Mouse (Mus musculus): ENCODE results near the gene Acss1. TPM values are rescaled to one million over a fixed set of nuclear protein-coding genes. Genes with fewer than 3 reads are reported as not detected.

The Acss1 gene
- polyA plus RNA-seq, 1 experiment from 2014 or later, result 7.6 TPM

- Histone ChIP-seq H3K27me3 (replicated peaks) (no peaks in the 10 kb centered on the region), H3K36me3 (no peaks in the 10 kb centered on the region), H3K9ac (no peak overlapping the region), H3K4me1 (peaks cover 18% of the 10 kb centered on the region), H3K9me3 (no peaks in the 10 kb centered on the region), H3K4me3 (no peak overlapping the region), H3K27ac (replicated peaks) (no peak overlapping the region), H3K4me2 (no peak overlapping the region)
- no peak for ATAC-seq (ENCODE audit: extremely low read depth, insufficient number of reproducible peaks, low FRiP score, low TSS enrichment)
- 91% methylated on average over 2 of the region's 2 CpGs for whole genome bisulfite sequencing
These were observed 13.5 kb downstream of the Acss1 start for GRCm38 (mm10) chr2:150654814-150655213.

DNA sequence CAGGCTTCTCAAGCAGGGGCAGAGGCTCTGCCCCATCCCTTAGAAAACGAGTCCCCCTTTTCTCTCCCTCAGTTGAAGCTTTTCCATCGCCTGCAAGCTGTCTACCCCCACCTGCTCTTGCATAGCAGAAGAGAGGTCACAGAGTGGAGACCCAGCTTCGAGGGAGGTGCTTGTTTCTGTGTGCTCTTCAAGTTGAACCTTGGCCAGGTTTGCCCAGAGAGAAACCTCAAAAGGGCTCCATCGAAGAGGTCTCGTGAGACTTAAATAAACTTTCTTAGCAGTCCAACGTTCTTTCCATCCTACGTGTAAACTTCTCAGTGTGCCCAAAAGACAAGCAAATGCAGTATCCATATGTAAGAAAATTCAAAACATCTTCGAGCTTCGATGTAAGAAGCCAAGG is 16.9 kb downstream of the Acss1 start:
- Histone ChIP-seq H3K27ac (replicated peaks) (peak overlapping the region; percentile 87), H3K36me3 (no peaks in the 10 kb centered on the region), H3K4me1 (peaks cover 26% of the 10 kb centered on the region), H3K4me3 (no peak overlapping the region), H3K27me3 (replicated peaks) (no peaks in the 10 kb centered on the region), H3K9ac (no peak overlapping the region), H3K9me3 (no peaks in the 10 kb centered on the region), H3K4me2 (no peak overlapping the region)
- ATAC-seq (ENCODE audit: extremely low read depth, insufficient number of reproducible peaks, low FRiP score, low TSS enrichment), result no peak
- 55% methylated on average over 9 of the region's 9 CpGs for WGBS

GRCm38 (mm10) chr2:150650511-150651074 is 17.7 kb downstream of the Acss1 start:
- H3K27me3 ChIP-seq (replicated peaks), result no peaks in the 10 kb centered on the region
- peak overlapping the region; percentile 87 for H3K27ac ChIP-seq (replicated peaks)
- H3K36me3 ChIP-seq, result no peaks in the 10 kb centered on the region
- H3K4me1 ChIP-seq, result peaks cover 26% of the 10 kb centered on the region
- no peak overlapping the region for H3K4me3 ChIP-seq
- peak overlapping the region; percentile 44 for H3K9ac ChIP-seq
- 8% methylated on average over 7 of the region's 7 CpGs for WGBS
- no peaks in the 10 kb centered on the region for H3K9me3 ChIP-seq
- H3K4me2 ChIP-seq, result peak overlapping the region; percentile 27
- ATAC-seq (ENCODE audit: extremely low read depth, insufficient number of reproducible peaks, low FRiP score, low TSS enrichment), result peak; percentile 38; the same call in 1 of the 2 replicates

DNA sequence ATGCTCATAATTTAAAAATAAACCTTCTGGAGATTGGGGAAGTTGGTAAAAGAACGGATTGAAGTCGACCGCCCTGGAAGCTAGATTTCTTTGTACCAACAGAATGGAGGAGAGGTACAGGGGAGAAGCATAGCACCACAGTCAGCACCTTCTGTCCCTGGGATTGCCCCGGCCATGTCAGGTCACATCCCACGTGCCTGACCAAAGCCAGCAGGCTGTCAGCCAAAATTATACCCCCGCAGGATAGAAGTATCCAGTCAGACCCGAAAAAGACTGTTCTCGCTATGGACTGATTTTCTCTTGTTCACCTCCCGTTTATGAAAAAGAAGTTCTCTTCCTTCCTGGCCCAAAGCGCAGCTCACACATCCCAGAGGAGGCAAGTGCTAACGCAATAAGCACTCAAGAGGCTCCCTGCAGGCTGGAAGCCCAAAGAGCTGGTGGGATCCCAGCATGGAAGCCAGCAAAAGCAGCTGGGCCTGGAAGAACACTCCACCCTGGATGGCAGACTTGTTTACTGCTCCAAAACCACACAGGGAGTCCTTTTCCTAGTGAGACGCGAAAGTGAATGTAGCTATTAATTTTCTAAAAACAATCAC is 19.9 kb downstream of the Acss1 start:
- Histone ChIP-seq H3K4me1 (peaks cover 26% of the 10 kb centered on the region), H3K36me3 (no peaks in the 10 kb centered on the region), H3K27ac (replicated peaks) (no peak overlapping the region), H3K4me3 (no peak overlapping the region), H3K9me3 (no peaks in the 10 kb centered on the region), H3K27me3 (replicated peaks) (no peaks in the 10 kb centered on the region), H3K4me2 (no peak overlapping the region), H3K9ac (no peak overlapping the region)
- ATAC-seq (ENCODE audit: extremely low read depth, insufficient number of reproducible peaks, low FRiP score, low TSS enrichment), result no peak
- 49% methylated on average over 13 of the region's 13 CpGs for WGBS

- Histone ChIP-seq H3K4me3 (no peak overlapping the region), H3K36me3 (no peaks in the 10 kb centered on the region), H3K27ac (replicated peaks) (no peak overlapping the region), H3K4me2 (no peak overlapping the region), H3K27me3 (replicated peaks) (no peaks in the 10 kb centered on the region), H3K9ac (no peak overlapping the region), H3K4me1 (peaks cover 26% of the 10 kb centered on the region), H3K9me3 (no peaks in the 10 kb centered on the region)
- no peak for ATAC-seq (ENCODE audit: extremely low read depth, insufficient number of reproducible peaks, low FRiP score, low TSS enrichment)
- WGBS, result 77% methylated on average over 14 of the region's 14 CpGs
These were observed 20.5 kb downstream of the Acss1 start for GRCm38 (mm10) chr2:150647681-150648299.

DNA sequence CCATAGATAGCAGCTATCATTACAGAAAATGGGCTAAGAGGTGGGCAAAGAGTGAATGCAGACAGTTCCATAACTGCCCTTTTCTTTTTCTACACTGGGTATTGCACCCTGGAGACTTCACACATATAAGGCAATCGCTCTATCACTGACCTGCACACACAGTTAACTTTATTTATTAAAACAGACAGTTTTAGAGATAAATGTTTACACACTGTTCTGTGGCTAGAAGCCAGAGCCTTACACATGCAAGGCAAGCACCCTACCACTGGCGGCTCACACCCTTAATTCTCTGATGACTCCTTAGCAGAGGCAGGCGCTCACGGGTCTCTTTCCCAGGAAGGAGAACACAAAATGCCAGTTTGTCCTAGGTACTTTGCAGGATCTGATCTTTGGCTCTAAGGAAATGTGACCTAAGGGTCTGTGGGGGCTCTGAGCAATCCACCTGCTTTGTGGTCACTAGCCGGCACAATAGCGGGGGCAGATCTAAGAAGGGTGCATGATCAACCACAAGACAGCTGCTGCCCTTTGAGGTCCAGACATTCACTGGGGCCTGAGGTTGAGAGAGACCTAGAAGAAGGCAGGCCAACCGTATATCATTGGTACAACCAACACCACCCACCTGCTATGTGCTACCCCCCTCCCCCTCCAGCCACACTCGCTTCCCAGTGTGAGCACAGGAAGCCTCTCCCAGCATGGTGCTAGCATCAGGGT is 21.7 kb downstream of the Acss1 start:
- WGBS, result 84% methylated on average over 8 of the region's 8 CpGs
- Histone ChIP-seq H3K27ac (replicated peaks) (no peak overlapping the region), H3K27me3 (replicated peaks) (no peaks in the 10 kb centered on the region), H3K4me1 (peaks cover 26% of the 10 kb centered on the region), H3K9me3 (no peaks in the 10 kb centered on the region), H3K36me3 (no peaks in the 10 kb centered on the region), H3K9ac (no peak overlapping the region), H3K4me2 (no peak overlapping the region), H3K4me3 (no peak overlapping the region)
- no peak for ATAC-seq (ENCODE audit: extremely low read depth, insufficient number of reproducible peaks, low FRiP score, low TSS enrichment)

DNA sequence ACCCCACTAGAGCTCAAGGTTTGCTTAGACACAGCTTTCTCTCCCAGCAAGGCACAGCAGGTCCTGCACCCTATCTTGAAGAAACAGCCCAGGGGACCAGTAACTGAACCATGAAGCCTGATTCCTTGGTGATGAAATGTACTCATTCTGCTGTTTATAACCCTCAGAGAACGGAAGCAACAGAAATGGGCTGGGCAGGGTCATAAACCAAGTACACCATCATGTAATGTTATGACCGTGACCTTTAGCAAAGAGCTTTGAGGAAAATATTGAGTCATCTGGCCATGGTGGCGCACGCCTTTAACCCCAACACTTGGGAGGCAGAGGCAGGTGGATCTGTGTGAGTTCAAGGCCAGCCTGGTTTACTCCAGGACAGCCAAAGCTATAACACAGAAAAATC is 23.1 kb downstream of the Acss1 start:
- H3K4me3 ChIP-seq, result no peak overlapping the region
- no peak for ATAC-seq (ENCODE audit: extremely low read depth, insufficient number of reproducible peaks, low FRiP score, low TSS enrichment)
- no peak overlapping the region for H3K4me2 ChIP-seq
- no peak overlapping the region for H3K27ac ChIP-seq (replicated peaks)
- H3K4me1 ChIP-seq, result peaks cover 13% of the 10 kb centered on the region
- H3K36me3 ChIP-seq, result no peaks in the 10 kb centered on the region
- H3K9me3 ChIP-seq, result no peaks in the 10 kb centered on the region
- WGBS, result 86% methylated on average over 4 of the region's 4 CpGs
- H3K27me3 ChIP-seq (replicated peaks), result no peaks in the 10 kb centered on the region
- H3K9ac ChIP-seq, result no peak overlapping the region

DNA sequence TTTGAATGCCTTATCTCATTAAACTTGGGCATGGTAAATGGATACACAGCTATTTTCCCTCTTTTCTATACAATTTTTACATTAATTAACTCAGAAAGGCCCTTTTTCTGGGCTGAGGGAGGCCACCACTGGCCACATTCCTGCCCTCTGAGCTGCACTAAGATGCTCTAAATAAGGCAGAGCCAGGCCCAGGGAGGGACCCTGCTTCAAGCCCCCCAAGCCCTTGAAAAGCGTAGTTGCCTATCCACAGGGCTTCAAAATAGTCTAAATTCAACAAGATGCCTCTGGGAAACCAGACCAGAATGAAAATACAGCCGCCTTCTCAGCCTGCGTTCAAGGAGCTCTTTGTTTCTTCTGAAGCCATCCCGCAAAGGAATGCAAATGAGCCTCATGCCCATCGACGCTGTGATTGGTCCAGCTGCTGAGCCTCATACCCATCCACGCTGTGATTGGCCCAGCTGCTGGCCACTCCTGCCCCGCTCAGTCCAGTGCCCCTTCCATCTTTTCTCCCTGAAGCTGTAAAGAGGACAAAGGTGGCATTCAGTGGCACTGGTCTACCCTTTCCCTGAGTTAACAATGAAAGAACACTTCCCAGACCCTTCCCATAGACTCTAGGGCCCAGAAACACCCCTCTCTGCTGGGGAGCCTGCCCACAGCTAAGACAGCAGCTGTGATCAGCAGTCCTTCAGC is 24.4 kb downstream of the Acss1 start:
- Histone ChIP-seq H3K4me1 (0 out of 2 replicates have a peak, but pooled peaks cover 2% of the 10 kb centered on the region), H3K4me3 (no peak overlapping the region), H3K27ac (replicated peaks) (no peak overlapping the region), H3K9ac (no peak overlapping the region), H3K9me3 (no peaks in the 10 kb centered on the region), H3K27me3 (replicated peaks) (no peaks in the 10 kb centered on the region), H3K36me3 (no peaks in the 10 kb centered on the region), H3K4me2 (no peak overlapping the region)
- WGBS, result 70% methylated on average over 8 of the region's 8 CpGs
- ATAC-seq (ENCODE audit: extremely low read depth, insufficient number of reproducible peaks, low FRiP score, low TSS enrichment), result no peak

GRCm38 (mm10) chr2:150643166-150643565 is 25.1 kb downstream of the Acss1 start:
- no peak for ATAC-seq (ENCODE audit: extremely low read depth, insufficient number of reproducible peaks, low FRiP score, low TSS enrichment)
- WGBS, result 77% methylated on average over 1 of the region's 1 CpGs

DNA sequence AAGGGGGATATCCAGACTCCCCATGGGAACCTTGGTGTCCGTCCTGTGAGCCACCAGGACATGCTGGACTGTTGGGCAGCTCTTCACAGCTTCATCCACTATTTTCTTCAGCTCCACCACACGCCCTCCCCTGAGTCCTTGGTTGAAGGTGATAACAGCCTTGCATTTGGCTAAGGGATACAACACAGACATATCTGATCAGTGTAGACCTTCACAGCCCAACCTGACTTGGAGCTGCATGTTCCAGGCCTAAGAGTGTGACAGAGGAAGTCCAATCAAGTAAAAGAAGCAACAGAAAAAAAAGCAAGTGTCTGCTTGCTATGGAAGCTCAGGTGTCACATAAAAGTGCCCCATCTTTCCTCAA is 29.9 kb downstream of the Acss1 start:
- no peaks in the 10 kb centered on the region for H3K9me3 ChIP-seq
- no peaks in the 10 kb centered on the region for H3K27me3 ChIP-seq (replicated peaks)
- no peaks in the 10 kb centered on the region for H3K4me1 ChIP-seq
- H3K4me3 ChIP-seq, result no peak overlapping the region
- WGBS, result 44% methylated on average over 2 of the region's 2 CpGs
- no peak overlapping the region for H3K27ac ChIP-seq (replicated peaks)
- no peak for ATAC-seq (ENCODE audit: extremely low read depth, insufficient number of reproducible peaks, low FRiP score, low TSS enrichment)
- H3K36me3 ChIP-seq, result no peaks in the 10 kb centered on the region
- H3K9ac ChIP-seq, result no peak overlapping the region
- H3K4me2 ChIP-seq, result no peak overlapping the region

More at GRCm38 (mm10) chr2:150643166-150643565, 25.1 kb downstream of the Acss1 start:
- Histone ChIP-seq H3K27me3 (replicated peaks) (no peaks in the 10 kb centered on the region), H3K9ac (no peak overlapping the region), H3K4me3 (no peak overlapping the region), H3K27ac (replicated peaks) (no peak overlapping the region), H3K4me2 (no peak overlapping the region), H3K36me3 (no peaks in the 10 kb centered on the region), H3K4me1 (no peaks in the 10 kb centered on the region), H3K9me3 (no peaks in the 10 kb centered on the region)

DNA sequence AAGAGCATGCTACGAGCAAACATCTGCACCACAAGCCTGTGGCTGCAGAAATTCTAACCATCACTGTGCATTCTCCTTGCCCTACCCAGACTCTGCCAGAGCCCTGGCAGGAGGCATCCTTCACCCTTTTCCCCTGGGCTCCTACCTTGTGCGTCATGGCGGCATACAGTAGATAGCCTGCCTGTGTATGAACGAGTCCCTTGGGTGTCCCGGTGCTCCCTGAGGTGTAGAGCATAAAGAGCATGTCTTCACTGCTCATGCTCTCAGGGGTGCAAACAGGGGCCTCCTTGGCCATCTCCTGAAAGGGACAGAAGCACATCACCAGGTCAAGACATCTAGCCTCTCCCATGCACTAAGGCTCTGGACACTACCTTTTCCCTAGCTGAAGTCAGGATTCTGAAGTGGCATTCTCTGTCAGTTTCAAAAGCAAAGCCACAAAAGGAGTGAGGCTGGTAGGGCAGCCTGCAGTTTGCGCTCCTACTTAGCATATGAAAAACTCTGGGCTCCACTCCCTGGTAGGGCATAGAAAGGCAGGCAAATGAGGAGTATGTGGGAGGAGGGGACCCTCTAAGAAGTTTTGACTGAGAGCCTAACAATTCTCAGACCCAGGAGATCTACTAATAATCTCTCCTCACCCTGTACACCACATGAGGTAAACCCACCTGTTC is 30.5 kb downstream of the Acss1 start:
- Histone ChIP-seq H3K4me2 (no peak overlapping the region), H3K9me3 (no peaks in the 10 kb centered on the region), H3K27ac (replicated peaks) (no peak overlapping the region), H3K36me3 (no peaks in the 10 kb centered on the region), H3K4me1 (no peaks in the 10 kb centered on the region), H3K4me3 (no peak overlapping the region), H3K27me3 (replicated peaks) (no peaks in the 10 kb centered on the region), H3K9ac (no peak overlapping the region)
- no peak for ATAC-seq (ENCODE audit: extremely low read depth, insufficient number of reproducible peaks, low FRiP score, low TSS enrichment)
- WGBS, result 64% methylated on average over 6 of the region's 6 CpGs

All from heart, embryonic 13.5 days (tissue).